Mouse (Mus musculus): ENCODE data around the gene Gm10770.
"Not testable (repeated sequence)": the region's sequence is repeated elsewhere in the genome, so short reads cannot be mapped to it uniquely, and the experiment has no call there.

The Gm10770 gene

GRCm38 (mm10) chr2:150179579-150179978 is at the start of gene Gm10770:
TSS of gene Gm10770 (minus strand) at chr2:150179679.
- DNase-seq (ENCODE audit: low read depth), result not testable (repeated sequence)

- not testable (repeated sequence) for DNase-seq (ENCODE audit: low read depth)
These were observed 43.8 kb upstream of the Gm10770 start for GRCm38 (mm10) chr2:150223263-150223662.

- not testable (repeated sequence) for DNase-seq (ENCODE audit: low read depth)
These were observed 38.9 kb upstream of the Gm10770 start for GRCm38 (mm10) chr2:150218363-150218725.

- not testable (repeated sequence) for DNase-seq (ENCODE audit: low read depth)
These were observed 38.3 kb upstream of the Gm10770 start, which contains the start of gene Zfp937 for GRCm38 (mm10) chr2:150217600-150218362. TSS of gene Zfp937 (plus strand) at chr2:150218073.

GRCm38 (mm10) chr2:150181570-150181999 is 2.1 kb upstream of the Gm10770 start, which contains the start of gene Gm14139:
TSS of gene Gm14139 (plus strand) at chr2:150181755.
- DNase-seq (ENCODE audit: low read depth), result peak; percentile 61

GRCm38 (mm10) chr2:150181046-150181445 is 1.6 kb upstream of the Gm10770 start:
- peak; percentile 21 for DNase-seq (ENCODE audit: low read depth)

- no peak for DNase-seq (ENCODE audit: low read depth)
These were observed 5.6 kb downstream of the Gm10770 start for GRCm38 (mm10) chr2:150173833-150174232.

GRCm38 (mm10) chr2:150166703-150167102 is 12.8 kb downstream of the Gm10770 start:
- no peak for DNase-seq (ENCODE audit: low read depth)

GRCm38 (mm10) chr2:150136435-150136897 is 43.0 kb downstream of the Gm10770 start, which contains the start of gene Zfp120:
TSS of gene Zfp120 (minus strand) at chr2:150136708.
- peak; percentile 98 for DNase-seq (ENCODE audit: low read depth)

- no peak for DNase-seq (ENCODE audit: low read depth)
These were observed 46.7 kb downstream of the Gm10770 start for GRCm38 (mm10) chr2:150132773-150133172.

- peak; percentile 88 for DNase-seq (ENCODE audit: low read depth)
These were observed 47.5 kb downstream of the Gm10770 start for GRCm38 (mm10) chr2:150132002-150132401.
